Mouse (Mus musculus): ENCODE data around the gene Cplx2. TPM values are rescaled to one million over a fixed set of nuclear protein-coding genes. Genes with fewer than 3 reads are reported as not detected.

Gene Cplx2
- total RNA-seq, 2 experiments from 2014 or later = 23.2 to 36.0 TPM

DNA sequence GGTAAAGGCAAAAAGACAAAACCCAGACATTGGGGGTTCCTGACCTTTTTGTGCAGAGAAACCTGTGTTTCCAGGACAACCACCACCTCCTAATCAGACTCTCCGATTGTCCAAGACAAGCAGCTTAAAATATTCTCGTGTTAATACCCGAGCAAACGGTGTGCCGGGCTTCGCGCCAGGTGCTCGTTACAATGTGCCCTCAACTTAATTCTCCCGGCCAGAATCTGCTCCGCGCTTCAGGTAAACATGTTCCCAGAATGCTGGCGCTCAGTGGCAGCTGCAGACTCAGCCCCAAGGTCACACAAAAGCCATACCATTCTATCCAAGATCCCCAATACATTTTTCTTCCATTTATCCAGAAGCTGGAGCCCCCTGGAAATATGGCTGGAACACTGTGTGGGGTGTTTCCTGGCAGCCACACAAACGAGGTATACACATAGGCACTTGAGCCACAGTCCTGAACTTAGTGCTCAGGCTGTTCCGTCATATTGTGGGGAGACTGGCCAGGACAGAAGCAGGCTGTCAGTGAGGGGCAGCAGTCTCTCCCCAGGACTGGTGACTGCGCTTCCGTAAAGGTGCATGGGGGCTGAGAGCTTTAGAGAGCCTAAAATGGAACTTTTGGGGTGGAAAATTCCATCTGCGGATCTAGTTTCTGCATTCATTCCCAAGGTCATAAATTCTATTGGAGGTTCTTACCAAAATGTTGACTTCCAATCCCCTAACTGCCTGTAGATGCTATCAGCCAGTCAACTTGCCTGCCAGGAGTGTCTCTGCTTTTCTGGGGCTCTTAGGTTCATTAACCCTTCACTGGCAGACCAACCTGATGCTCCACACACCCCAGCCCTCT is 32.3 kb downstream of the Cplx2 start:
- DNase-seq = no peak

DNA sequence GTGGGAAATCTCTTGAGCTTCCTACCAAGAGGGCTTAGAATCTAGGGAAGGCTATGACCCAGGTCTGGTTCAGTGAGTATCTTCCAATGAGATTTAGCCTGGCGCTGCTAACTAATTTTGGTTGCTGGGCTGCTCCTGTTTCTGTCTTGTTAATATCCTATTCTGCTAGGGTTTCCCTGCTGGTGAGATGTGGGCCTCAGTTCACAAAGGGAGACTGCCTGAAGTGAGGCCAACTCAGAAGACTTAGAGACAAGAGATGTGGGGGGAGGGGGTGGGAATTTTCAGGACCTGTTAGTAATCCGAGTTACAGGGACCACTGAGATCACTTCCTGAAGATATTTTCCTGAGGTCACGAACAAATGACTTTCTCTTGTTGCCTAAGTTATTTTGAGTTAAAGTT is 33.1 kb downstream of the Cplx2 start:
- DNase-seq = no peak

DNA sequence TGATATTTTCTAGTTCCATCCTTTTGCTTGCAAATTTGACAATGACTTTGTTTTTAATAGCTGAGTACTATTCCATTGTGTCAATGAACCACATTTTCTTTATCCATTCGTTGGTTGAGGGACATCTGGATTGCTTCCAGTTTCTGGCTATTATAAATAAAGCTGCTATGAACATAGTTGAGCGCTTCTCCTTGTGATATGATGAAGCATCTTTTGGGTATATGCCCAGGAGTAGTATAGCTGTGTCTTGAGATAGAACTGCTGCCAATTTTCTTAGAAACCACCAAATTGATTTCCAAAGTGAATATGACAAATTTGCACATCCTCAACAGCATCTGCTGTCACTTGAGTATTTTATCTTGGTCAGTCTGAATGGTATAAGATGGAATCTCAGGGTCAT is 34.7 kb downstream of the Cplx2 start:
- no peak for DNase-seq

DNA sequence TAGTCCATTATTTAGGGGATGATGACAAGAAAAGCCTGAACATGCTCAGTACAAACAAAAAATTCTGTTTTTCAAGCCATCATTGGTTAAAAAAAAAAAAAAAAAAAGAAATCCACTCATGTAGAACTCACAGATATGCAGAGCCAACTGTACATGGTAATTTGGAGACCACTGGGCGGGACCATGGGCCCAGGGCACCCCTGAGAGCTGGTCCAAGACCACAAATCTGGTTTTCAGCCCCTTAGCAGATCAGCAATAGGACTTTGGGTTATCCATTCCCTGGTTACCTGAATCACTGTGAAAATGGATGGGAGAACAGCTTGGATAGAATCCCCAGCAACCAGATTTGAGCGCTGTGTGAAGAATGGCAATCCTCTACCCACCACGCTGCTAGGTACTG is 40.5 kb downstream of the Cplx2 start:
- no peak for DNase-seq

DNA sequence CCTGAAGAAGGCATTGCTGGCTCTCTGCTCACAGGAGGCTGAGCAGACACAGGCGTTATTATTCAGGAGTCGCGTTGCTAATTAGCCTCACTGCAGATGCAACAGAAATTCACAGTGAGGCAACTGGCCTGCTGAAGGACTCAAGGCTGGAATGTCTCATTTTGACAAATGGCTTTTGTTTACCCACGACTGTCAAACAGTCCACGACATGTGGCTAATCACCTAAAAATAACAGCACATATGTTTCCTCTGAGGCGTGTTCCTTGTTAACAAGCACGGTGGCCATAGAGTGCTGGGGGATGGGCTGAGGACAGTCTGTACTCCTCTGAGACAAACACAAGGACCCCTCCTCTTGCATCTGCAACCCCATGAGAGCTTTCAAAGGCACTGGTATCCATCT is 41.1 kb downstream of the Cplx2 start:
- no peak for DNase-seq

DNA sequence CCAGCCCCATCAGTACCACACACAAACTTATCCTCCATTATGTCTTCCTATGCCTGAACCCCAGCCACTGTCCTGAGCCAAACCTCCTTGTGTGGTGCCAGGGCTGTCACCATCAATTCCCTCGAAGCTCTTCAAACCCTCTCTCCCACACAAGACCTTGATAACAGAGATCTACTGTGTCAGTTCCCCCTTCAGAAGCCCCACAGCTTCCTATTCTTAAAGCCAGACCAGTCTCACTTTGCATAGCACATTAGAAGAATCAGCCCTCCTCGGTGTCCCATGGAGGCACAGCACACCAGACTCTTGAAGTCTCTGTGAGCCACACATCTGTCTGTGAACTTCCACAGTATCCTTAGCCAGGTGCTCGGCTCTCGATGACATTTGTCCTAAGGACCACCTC is 41.6 kb downstream of the Cplx2 start:
- no peak for DNase-seq

DNA sequence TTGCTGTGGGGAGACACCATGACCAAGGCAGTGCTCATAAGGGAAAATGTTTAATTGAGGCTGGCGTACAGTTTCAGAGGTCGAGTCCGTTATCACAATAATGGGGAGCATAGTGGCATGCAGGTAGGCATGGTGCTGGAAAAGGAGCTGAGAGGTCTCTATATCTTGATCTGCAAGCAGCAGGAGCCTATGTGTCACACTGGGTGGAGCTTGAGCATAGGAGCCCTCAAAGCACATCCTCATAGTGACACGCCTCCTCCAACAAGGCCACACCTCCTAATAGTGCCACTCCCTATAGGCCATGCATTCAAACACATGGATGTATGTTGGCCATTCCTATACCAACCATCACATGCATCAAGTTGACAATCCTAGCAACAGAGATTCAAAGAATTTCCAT is 43.9 kb downstream of the Cplx2 start:
- DNase-seq = no peak

DNA sequence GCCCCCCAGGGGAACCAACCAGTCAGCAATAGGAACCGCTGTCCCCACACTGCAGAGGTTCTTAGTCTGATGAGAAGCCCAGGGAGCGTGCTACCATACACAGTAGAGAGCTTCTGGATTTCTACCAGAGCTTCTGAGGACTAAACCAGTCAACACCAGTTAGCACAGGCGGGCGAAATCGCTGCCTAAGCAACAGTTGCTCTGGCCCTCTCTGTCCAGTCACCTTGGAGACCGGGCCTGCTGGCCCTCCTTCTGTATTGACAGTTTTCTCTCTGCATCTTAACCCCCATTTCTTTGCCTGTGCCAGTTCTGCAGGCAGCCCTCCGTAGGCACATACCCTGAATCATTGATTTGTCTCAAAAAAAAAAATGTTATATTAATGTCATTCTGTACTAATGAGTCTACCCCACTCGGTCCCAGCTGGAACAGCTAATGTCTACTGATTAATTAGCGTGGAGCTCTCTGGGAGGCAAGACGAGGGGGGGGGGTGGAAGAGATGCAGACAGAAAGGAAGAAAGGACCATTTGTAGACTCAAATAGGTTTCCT is 47.7 kb downstream of the Cplx2 start:
- DNase-seq = no peak

DNA sequence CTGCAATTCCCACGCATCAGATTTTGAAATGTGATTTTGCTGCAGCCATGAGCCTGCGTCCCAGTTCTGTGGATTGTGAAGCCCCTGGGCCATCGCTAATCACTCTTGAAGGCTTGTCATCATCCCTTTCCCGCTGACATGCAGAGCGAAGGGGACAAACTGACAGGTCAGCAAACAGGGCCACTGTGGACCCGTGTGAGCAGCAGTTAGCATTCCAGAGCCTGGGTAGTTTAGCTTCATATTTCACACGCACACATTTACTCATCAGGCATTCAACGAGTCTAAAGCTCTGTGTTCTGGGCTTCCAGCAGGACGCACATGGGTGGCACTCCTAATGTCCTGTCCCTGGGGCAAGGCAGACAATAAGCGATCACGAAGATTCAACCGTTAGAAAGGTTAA is 49.1 kb downstream of the Cplx2 start:
- DNase-seq = no peak

DNA sequence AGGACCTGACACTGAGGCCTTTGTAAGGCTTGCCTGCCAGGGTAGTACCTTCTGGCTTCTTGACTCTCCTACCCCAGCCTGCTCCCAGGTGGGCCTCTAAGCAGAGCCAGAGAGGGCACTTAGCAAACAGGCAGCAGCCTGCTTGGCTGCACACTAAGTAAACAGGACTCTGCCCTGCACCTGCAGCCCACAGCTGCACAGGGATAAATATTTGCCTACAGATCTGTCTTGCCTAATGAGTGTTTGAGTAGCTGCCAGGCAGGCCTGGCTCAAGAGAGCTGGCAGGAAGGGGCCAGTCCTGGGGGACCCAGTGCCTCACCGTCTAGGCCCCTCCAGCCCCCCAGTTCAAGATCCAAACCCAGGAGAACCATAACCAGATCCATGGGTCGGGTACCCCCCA is 54.1 kb downstream of the Cplx2 start:
- no peak for DNase-seq

DNA sequence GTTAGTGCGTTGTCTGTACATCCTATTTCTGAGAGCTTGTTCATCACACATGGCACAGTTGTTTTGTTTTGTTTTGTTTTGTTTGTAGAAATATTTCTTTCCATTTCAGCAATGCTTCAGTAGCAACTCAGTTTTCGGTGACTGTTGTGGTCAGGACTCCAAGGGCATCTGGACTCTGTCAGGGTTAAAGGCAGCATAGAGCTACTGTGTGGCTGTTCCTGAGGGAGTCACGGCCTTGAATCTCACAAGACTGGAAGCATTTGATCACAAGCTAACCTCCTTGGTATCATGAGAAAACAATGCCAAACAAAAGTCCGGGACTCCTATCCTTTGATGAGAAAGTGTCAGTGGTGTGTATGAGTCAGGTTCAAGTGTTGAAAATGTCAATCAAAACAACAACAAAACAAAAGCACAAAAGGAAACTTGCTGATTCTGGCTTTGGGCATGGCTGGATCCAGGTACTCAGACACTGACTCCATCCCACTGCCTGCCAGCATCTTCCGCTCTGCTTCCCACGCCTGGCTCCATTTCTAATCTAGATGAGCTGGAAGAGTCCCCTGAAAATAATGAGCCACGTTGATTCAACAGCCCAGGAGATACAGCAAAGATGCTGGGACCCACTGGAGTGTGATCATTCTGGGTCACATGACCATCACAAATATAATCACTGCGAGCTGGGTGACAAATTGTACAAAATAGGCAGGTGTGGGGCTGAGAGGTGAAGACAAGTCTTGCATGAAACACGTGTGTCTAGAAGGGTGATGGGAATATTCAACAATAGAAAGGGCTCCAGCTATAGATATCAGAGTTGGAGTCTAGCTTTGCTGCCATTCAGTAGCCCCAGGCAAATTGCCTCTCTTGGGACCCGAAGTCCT is 55.9 kb downstream of the Cplx2 start:
- peak; percentile 16 for DNase-seq

DNA sequence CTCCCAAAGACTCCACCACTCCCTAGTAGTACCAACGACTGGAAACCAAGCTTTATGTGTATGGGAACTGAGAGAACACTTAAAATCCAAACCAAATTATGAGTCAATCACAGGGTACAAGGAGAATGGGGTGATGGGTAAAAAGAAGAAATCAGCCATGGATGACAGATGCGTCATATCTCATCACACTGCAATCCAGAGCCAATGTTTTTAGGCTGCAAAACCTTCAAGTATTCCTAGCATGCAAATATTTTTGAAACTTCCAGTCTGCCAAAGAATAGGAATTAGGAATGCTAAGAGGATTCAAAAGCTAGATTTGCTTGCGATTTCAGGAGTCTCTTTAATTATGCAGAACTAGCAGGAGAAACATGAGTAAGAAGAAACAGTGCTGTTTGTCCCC is 57.6 kb downstream of the Cplx2 start:
- DNase-seq = no peak

DNA sequence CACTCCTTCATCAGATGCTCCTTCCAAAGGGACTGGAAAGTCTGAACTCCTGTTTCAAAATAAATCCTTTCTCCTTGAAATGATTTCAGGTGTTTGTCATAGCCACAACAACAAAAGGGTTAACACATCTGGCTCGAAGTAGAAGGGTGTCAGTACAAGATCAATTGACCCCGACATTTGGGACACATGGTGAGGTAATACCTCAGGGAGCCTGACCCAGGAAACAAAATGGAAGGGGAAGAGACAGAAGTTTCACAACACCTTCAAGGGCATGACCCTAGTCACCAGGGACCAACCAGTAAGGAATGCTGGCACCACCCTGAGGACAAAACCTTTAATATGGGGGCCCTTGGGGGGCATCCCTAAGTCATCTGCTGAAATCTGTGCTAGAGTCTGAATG is 58.9 kb downstream of the Cplx2 start:
- no peak for DNase-seq

DNA sequence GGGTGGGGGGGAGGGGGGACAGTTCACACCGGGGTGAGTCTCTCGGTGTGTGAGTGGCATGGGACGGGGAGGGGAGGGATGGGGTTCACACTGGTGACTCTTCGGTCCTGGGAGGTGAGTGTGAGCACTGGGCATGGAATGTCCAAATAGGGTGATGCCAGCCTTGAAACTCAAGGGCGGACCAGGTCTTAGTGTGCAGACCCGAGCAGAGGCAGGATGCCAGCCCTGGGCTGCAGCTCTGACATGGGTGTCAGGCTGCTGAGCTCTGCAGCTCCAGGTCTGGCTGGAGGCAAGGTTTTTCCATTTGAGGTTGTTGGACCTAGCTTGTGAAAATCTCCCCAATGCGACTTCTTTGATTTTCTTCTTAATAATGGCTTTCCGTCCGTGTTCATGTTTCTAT is 60.0 kb downstream of the Cplx2 start:
- DNase-seq = peak; percentile 26

Other genes with a start within 250 kb of the Cplx2 start
- under 1 TPM; 0.21 to 0.48 TPM for gene Hrh2, start 179.2 kb upstream of the Cplx2 start, total RNA-seq (2021)
- gene Thoc3, start 97.5 kb downstream of the Cplx2 start, total RNA-seq (2021) = 10 to 100 TPM; 51.1 to 51.8 TPM
- gene Simc1, start 132.4 kb downstream of the Cplx2 start, total RNA-seq (2021) = 10 to 100 TPM in 1 of 2 experiments, 1 to 10 TPM in 1; 7.5 to 10.2 TPM
- 100 to 1,000 TPM; 101 to 104 TPM for gene 4833439L19Rik, start 194.1 kb downstream of the Cplx2 start, total RNA-seq (2021)
- gene Arl10, start 203.7 kb downstream of the Cplx2 start, total RNA-seq (2021) = 10 to 100 TPM; 27.1 to 31.4 TPM
- gene Nop16, start 218.7 kb downstream of the Cplx2 start, total RNA-seq (2021) = 10 to 100 TPM; 32.4 to 41.0 TPM
- gene Higd2a, start 218.9 kb downstream of the Cplx2 start, total RNA-seq (2021) = 100 to 1,000 TPM; 255 to 257 TPM
- gene Cltb, start 240.0 kb downstream of the Cplx2 start, total RNA-seq (2021) = 10 to 100 TPM; 71.6 to 71.7 TPM

Measured in adrenal gland, postnatal 10 days (tissue).